Mouse (Mus musculus) megakaryocyte, embryonic 14.5 days (primary cell): Measurements from ENCODE around the gene Fnbp1l. TPM values are rescaled to one million over a fixed set of nuclear protein-coding genes. Genes with fewer than 3 reads are reported as not detected.
A peak's percentile ranks its signal among the peaks of the same experiment; 100 is the strongest.

Experiments used
- H3K27me3 ChIP-seq: replicated peaks from 2 replicates; pipeline ENCODE3; 2012; ENCODE audit warnings: inconsistent platforms
- H3K36me3 ChIP-seq: replicated peaks from 2 replicates; pipeline ENCODE3; 2012; ENCODE audit warnings: low read length, inconsistent platforms, mixed read lengths
- H3K4me1 ChIP-seq: 2 replicates; pipeline ENCODE4 v1.6.1; 2012; ENCODE audit warnings: inconsistent platforms
- H3K4me3 ChIP-seq: replicated peaks from 2 replicates; pipeline ENCODE3; 2012; ENCODE audit warnings: moderate library complexity, mild to moderate bottlenecking, inconsistent platforms
- H3K9me3 ChIP-seq: 2 replicates; pipeline ENCODE4 v1.6.1; 2012; ENCODE audit warnings: inconsistent platforms
- FLI1 ChIP-seq: IDR thresholded peaks from 2 replicates; pipeline ENCODE4 v1.6.1; 2012; ENCODE audit warnings: low read length, inconsistent platforms, mixed read lengths
- GATA1 ChIP-seq: IDR thresholded peaks from 3 replicates; pipeline ENCODE4 v1.6.1; 2012; ENCODE audit warnings: mixed read lengths, low read length, inconsistent platforms, borderline replicate concordance
- polyA plus RNA-seq: library from polyadenylated mRNA; stranded (reverse); fragments of >175 nt; gene quantifications from 2 replicates; pipeline ENCODE4 v1.2.3, GENCODE M21; 2012; ENCODE audit warnings: low replicate concordance; ENCODE audit not compliant: insufficient read depth

Gene Fnbp1l
- polyA plus RNA-seq, 1 experiment = 0.22 TPM

DNA sequence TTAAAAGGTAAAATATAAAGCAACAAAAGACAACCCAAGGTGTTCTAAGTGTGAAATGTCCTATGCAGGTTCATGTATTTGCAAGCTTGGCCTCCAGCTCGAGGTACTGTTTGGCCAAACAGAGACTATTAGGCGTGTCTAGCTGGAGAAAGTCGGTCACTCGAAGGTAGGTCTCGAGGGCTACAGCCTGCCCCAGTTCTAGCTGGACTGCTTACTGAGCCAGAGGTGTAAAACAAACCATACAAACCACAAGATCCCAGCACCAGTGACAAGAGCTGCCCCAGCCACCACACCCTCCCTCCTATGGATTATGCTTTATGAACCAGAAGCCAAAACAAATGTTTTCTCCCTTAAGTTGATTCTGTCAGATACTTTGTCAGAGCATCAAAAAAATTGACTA lies 7.8 kb downstream of the Fnbp1l start:
- peaks cover 11% of the 10 kb centered on the region for H3K4me1 ChIP-seq
- H3K27me3 ChIP-seq = no peaks in the 10 kb centered on the region
- H3K36me3 ChIP-seq = no peaks in the 10 kb centered on the region
- H3K9me3 ChIP-seq = no peaks in the 10 kb centered on the region
- no peak overlapping the region for H3K4me3 ChIP-seq
- TF ChIP-seq FLI1 = no peak
- no peak for TF ChIP-seq GATA1

DNA sequence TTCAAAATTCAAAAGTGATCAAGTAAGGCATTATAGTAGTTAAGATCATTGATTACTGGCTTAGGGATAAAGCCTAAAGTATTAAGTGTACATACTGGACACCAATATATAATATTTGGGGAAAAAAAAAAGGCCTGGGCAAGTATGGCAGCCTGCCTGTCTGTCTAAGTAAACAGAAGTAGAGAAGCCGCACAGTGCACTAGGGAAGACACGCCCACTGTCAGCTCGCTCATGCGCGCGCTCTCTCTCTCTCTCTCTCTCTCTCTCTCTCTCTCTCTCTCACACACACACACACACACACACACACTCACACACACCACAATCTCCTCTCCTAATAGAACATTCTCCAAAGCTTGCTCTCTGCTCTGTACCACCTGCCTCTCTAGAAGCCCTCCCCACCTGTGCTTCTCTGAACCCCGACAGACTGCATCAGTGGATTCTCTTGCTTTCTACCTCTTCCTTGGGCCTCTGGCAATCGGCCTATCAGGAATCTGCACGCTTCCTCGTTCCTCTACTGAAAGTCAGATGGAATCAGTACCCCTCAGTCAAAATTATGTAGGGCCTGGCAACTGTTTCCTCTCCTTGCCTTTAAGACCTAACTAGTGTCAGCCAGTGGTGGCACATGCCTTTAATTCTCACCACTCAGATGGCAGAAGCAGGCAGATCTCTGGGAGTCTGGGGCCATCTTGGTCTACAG lies 13.3 kb downstream of the Fnbp1l start:
- H3K36me3 ChIP-seq = peaks cover 2% of the 10 kb centered on the region
- peaks cover 16% of the 10 kb centered on the region for H3K4me1 ChIP-seq
- H3K4me3 ChIP-seq = no peak overlapping the region
- TF ChIP-seq FLI1 = no peak
- TF ChIP-seq GATA1 = no peak
- H3K9me3 ChIP-seq = no peaks in the 10 kb centered on the region
- no peaks in the 10 kb centered on the region for H3K27me3 ChIP-seq

DNA sequence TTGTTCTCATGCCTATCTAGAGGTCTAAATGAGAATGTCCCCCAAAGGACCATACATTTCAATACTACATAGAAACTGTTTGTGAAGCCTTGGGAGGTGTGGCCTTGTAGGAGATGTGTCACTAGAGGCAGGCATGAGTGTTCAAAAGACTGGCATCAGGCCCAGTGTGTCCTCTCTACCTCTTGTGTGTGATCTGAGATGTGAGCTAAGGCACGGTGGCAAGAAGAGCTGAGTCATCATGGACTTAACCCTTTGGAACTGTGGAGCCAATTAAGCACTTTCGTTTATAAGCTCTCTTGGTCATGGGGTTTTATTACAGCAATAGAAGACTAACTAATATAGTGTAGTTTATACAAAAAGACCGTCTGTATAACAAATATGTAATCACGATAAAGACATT lies 16.3 kb downstream of the Fnbp1l start:
- no peaks in the 10 kb centered on the region for H3K27me3 ChIP-seq
- no peak for TF ChIP-seq FLI1
- TF ChIP-seq GATA1 = no peak
- no peaks in the 10 kb centered on the region for H3K9me3 ChIP-seq
- peaks cover 2% of the 10 kb centered on the region for H3K36me3 ChIP-seq
- no peak overlapping the region for H3K4me3 ChIP-seq
- peaks cover 20% of the 10 kb centered on the region for H3K4me1 ChIP-seq

DNA sequence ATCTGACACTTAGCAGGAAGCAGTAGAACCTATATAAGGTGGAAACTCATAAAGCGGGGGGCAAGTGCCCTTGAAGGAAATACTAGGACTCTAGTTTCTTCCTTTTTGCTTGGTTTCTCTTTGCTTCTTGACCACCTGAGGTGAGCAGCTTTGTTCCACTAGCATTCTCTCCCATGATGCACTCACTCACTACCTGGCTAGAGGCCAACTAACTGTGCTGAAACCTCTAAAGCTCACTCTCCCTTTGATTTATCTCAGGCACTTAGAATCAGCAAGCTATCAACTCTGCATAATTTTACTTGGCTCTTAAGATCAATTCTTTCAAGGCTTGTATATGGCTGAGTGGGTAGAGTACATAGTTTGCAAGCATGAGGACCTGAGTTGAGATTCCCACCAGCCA lies 17.1 kb downstream of the Fnbp1l start:
- H3K9me3 ChIP-seq = no peaks in the 10 kb centered on the region
- TF ChIP-seq FLI1 = no peak
- H3K36me3 ChIP-seq = peaks cover 2% of the 10 kb centered on the region
- no peaks in the 10 kb centered on the region for H3K27me3 ChIP-seq
- H3K4me1 ChIP-seq = peaks cover 20% of the 10 kb centered on the region
- no peak overlapping the region for H3K4me3 ChIP-seq

DNA sequence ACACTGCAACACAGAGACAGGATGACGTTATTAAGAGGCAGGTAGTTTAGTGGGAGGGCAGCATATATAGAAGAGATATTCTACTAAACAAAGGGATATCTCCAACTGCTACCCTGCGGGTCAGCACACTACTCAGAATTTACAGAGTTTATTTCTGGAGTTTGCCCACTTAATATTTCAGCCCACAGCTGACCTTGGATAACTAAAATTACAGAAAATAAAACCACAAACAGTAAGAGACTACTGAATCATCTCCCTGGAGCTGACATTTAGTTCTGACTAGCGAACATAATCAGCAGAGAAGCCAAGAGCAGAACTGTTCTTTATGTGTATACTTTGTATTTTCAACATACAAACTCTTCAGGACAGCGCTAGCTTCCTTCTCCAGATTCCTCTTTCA lies 20.2 kb downstream of the Fnbp1l start:
- Histone ChIP-seq H3K9me3 (no peaks in the 10 kb centered on the region), H3K27me3 (no peaks in the 10 kb centered on the region), H3K4me1 (peaks cover 6% of the 10 kb centered on the region), H3K4me3 (no peak overlapping the region), H3K36me3 (no peaks in the 10 kb centered on the region)
- TF ChIP-seq GATA1 (no peak), FLI1 (no peak)

DNA sequence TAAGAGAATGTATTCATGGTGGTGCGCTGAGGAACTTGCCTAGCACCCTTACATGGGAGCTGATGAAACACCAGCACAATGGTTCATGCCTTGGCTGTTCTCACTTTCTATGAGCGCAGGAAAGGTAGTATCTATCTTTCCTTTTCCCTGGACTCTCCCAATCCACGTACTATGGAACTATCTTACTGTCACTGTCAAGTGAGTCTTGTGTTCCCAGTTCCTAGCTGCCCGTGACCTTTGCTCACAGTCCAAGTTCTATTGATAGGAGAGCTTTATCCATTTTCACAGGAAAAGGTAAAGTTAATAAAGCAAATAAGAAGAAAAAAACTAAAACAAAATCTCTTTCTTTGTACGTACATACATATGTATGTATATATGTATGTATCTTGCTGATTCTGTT lies 28.7 kb downstream of the Fnbp1l start:
- Histone ChIP-seq H3K9me3 (0 out of 2 replicates have a peak, but pooled peaks cover 2% of the 10 kb centered on the region), H3K4me3 (peak overlapping the region; percentile 4), H3K4me1 (peaks cover 38% of the 10 kb centered on the region), H3K36me3 (peaks cover 2% of the 10 kb centered on the region), H3K27me3 (no peaks in the 10 kb centered on the region)
- TF ChIP-seq GATA1 (no peak), FLI1 (no peak)

DNA sequence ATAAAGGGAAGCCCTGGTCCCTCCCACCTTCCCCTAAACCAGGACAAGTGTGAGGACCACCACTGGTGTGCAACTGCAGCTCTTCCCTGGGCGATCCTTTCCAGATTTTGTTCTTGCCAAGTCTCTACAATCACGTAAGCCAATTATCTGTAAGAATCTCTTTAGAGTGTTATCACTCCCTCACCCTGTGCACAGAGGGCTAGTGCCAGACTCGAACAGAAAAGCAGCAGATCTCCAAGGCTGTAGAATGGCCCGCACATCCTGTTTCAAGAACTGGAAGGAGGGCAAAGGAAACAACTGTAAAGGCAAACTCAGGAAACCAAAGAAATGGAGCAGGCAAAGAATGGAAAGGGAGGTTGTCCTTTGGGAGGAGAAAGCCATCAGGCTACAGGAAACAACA lies 29.2 kb downstream of the Fnbp1l start:
- TF ChIP-seq FLI1 (no peak), GATA1 (no peak)
- peaks cover 40% of the 10 kb centered on the region for H3K4me1 ChIP-seq
- 0 out of 2 replicates have a peak, but pooled peaks cover 3% of the 10 kb centered on the region for H3K9me3 ChIP-seq
- no peaks in the 10 kb centered on the region for H3K27me3 ChIP-seq
- H3K4me3 ChIP-seq = peak overlapping the region; percentile 6
- peaks cover 4% of the 10 kb centered on the region for H3K36me3 ChIP-seq

DNA sequence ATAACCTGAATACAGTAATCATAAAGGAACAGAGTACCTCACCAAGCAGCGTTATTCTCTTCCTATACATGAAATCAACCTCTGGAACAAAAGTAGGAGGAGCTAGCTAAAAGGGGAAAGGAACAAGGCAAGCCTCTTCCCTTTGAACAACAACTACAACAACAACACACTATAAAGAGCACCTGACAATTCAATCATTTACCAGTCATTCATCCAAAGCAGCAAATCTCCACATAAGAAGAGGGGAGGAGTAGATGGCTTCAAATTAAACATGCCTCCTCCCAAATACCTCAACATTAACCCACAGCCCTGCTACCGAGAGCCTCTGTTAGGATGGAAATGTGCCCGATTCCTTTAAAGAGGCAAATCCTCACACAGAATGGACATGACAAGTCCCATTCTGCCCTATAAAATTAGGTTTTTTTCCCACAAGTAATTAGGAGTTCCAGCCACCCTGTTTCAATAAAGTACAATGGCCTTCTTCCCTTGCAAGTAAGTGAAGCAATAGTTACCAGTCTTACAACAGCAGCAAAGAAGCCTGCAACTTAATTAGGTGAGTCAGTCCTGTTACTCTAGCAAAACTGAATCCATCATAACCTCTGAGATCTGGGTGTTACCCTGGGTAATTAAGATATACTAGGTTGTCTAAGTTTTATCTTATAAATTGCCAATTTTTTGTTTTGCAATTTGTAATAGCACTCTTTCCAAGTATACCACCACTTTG lies 32.4 kb downstream of the Fnbp1l start:
- Histone ChIP-seq H3K9me3 (0 out of 2 replicates have a peak, but pooled peaks cover 3% of the 10 kb centered on the region), H3K4me1 (peaks cover 40% of the 10 kb centered on the region), H3K4me3 (no peak overlapping the region), H3K36me3 (peaks cover 4% of the 10 kb centered on the region), H3K27me3 (no peaks in the 10 kb centered on the region)
- TF ChIP-seq GATA1 = no peak
- no peak for TF ChIP-seq FLI1

DNA sequence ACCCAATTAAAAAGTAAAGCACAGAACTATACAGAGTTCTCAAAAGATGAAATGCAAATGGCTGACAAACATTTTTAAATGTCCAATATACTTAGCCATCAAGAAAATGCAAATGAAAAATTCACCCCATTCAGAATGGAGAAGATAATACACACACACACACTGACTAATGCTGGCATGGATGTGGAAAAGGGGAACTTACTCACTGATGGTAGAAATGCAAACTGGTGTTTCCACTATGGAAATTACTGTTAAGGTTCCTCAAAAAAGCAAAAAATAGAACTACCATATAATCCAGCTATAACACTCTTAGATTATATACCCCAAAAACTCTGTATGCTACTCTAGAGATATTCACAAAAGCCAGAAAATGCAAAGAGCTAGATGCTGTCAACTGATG lies 42.2 kb downstream of the Fnbp1l start:
- Histone ChIP-seq H3K27me3 (no peaks in the 10 kb centered on the region), H3K9me3 (peaks cover 3% of the 10 kb centered on the region; the same call in 1 of the 2 replicates), H3K4me1 (peaks cover 29% of the 10 kb centered on the region), H3K4me3 (no peak overlapping the region), H3K36me3 (peaks cover 7% of the 10 kb centered on the region)
- TF ChIP-seq FLI1 (no peak), GATA1 (no peak)

DNA sequence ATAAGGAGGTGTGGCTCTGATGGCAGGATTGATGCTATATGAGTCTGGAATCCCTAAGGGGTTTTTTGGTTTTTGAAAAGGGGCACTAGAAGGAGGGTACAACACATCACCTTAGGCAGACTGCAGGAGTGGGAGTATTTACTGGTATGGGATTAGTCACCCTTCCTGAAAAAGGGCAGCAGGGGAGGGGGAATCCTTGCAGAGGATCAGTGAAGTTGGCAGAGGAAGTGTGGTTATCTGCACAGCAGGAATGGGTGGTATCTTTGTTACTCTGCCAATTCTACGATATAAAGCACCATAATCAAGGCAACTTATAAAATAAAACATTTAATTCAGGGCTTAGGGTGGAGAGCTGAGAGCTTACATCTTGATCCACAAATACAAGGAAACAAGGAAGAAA lies 44.6 kb downstream of the Fnbp1l start:
- H3K27me3 ChIP-seq = no peaks in the 10 kb centered on the region
- peaks cover 3% of the 10 kb centered on the region; the same call in 1 of the 2 replicates for H3K9me3 ChIP-seq
- H3K4me3 ChIP-seq = no peak overlapping the region
- no peak for TF ChIP-seq GATA1
- no peak for TF ChIP-seq FLI1
- peaks cover 7% of the 10 kb centered on the region for H3K36me3 ChIP-seq
- peaks cover 37% of the 10 kb centered on the region for H3K4me1 ChIP-seq
